Mouse (Mus musculus) small intestine, adult 2 months (tissue): ENCODE results near the gene Kera. TPM values are rescaled to one million over a fixed set of nuclear protein-coding genes. Genes with fewer than 3 reads are reported as not detected.

Source experiments
- H3K27ac ChIP-seq: fragments of 200-500 bp; 2 replicates; pipeline ENCODE4 v1.5.1; 2012; ENCODE audit warnings: low read depth, low read length, control low read depth, inconsistent platforms; ENCODE audit not compliant: insufficient read depth
- H3K27me3 ChIP-seq: fragments of 200-500 bp; 2 replicates; pipeline ENCODE4 v1.6.1; 2012; ENCODE audit warnings: mild to moderate bottlenecking, moderate library complexity, low read length, inconsistent platforms; ENCODE audit not compliant: control insufficient read depth, insufficient read depth
- H3K36me3 ChIP-seq: fragments of 200-500 bp; 2 replicates; pipeline ENCODE4 v1.6.1; 2012; ENCODE audit warnings: mild to moderate bottlenecking, low read length, control low read depth, inconsistent platforms; ENCODE audit not compliant: control insufficient read depth, insufficient read depth
- H3K4me1 ChIP-seq: fragments of 200-500 bp; 2 replicates; pipeline ENCODE4 v1.6.1; 2012; ENCODE audit warnings: low read length, inconsistent platforms, mixed read lengths; ENCODE audit not compliant: control insufficient read depth, insufficient read depth, insufficient read length
- H3K4me3 ChIP-seq: fragments of 200-500 bp; 2 replicates; pipeline ENCODE4 v1.5.1; 2012; ENCODE audit warnings: low read depth, mild to moderate bottlenecking, control low read depth, inconsistent platforms, low read length, moderate library complexity
- CTCF ChIP-seq: fragments of 200-500 bp; IDR thresholded peaks from 2 replicates; pipeline ENCODE4 v1.5.1; 2012; ENCODE audit warnings: low read depth, mild to moderate bottlenecking, control low read depth, inconsistent platforms, low read length, moderate library complexity, mixed read lengths; ENCODE audit not compliant: insufficient replicate concordance, insufficient read length; ENCODE audit errors: extremely low read depth
- POLR2A ChIP-seq: fragments of 200-500 bp; IDR thresholded peaks from 2 replicates; pipeline ENCODE4 v1.6.1; 2012; ENCODE audit warnings: low read depth, mild to moderate bottlenecking, control low read depth, inconsistent platforms, low read length, moderate library complexity
- WGBS: fragments of 180-500 bp; shearing (Covaris S2); methylation state at CpG from one replicate; pipeline ENCODE4 v1.1.7; 2018; 5-methylcytosine and 5-hydroxymethylcytosine counted together
- polyA plus RNA-seq: library from polyadenylated mRNA; depleted of rRNA; stranded (reverse); fragments of >200 nt; gene quantifications from 2 replicates; pipeline ENCODE4 v1.2.3, GENCODE M21; 2012

The Kera gene
- polyA plus RNA-seq, 1 experiment: not detected

GRCm38 (mm10) chr10:97591036-97591435, 15.6 kb upstream of the Kera start:
- no peak for TF ChIP-seq POLR2A
- TF ChIP-seq CTCF: no peak
- Histone ChIP-seq H3K27me3 (no peaks in the 10 kb centered on the region), H3K4me3 (no peak overlapping the region), H3K36me3 (no peaks in the 10 kb centered on the region), H3K27ac (no peak overlapping the region), H3K4me1 (no peaks in the 10 kb centered on the region)
- 38% methylated on average over 3 of the region's 3 CpGs for WGBS

GRCm38 (mm10) chr10:97591685-97592084, 15.0 kb upstream of the Kera start:
- Histone ChIP-seq H3K4me1 (no peaks in the 10 kb centered on the region), H3K27me3 (no peaks in the 10 kb centered on the region), H3K4me3 (no peak overlapping the region), H3K36me3 (no peaks in the 10 kb centered on the region), H3K27ac (no peak overlapping the region)
- no peak for TF ChIP-seq POLR2A
- TF ChIP-seq CTCF: no peak
- WGBS: 72% methylated on average over 3 of the region's 3 CpGs

GRCm38 (mm10) chr10:97595680-97596079, 11.0 kb upstream of the Kera start:
- Histone ChIP-seq H3K4me1 (no peaks in the 10 kb centered on the region), H3K36me3 (no peaks in the 10 kb centered on the region), H3K4me3 (no peak overlapping the region), H3K27me3 (no peaks in the 10 kb centered on the region), H3K27ac (no peak overlapping the region)
- TF ChIP-seq CTCF (no peak), POLR2A (no peak)
- WGBS: 83% methylated on average over 1 of the region's 1 CpGs

GRCm38 (mm10) chr10:97601744-97602143, 4.9 kb upstream of the Kera start:
- no peaks in the 10 kb centered on the region for H3K27me3 ChIP-seq
- WGBS: 71% methylated on average over 4 of the region's 4 CpGs
- H3K36me3 ChIP-seq: no peaks in the 10 kb centered on the region
- H3K4me3 ChIP-seq: no peak overlapping the region
- no peak overlapping the region for H3K27ac ChIP-seq
- TF ChIP-seq CTCF (no peak), POLR2A (no peak)
- no peaks in the 10 kb centered on the region for H3K4me1 ChIP-seq

- Histone ChIP-seq H3K4me3 (no peak overlapping the region), H3K36me3 (no peaks in the 10 kb centered on the region), H3K4me1 (no peaks in the 10 kb centered on the region), H3K27ac (no peak overlapping the region), H3K27me3 (no peaks in the 10 kb centered on the region)
- TF ChIP-seq CTCF: no peak
- no peak for TF ChIP-seq POLR2A
Measured at GRCm38 (mm10) chr10:97603256-97603655, 3.4 kb upstream of the Kera start.

- no peaks in the 10 kb centered on the region for H3K4me1 ChIP-seq
- TF ChIP-seq CTCF (no peak), POLR2A (no peak)
- no peaks in the 10 kb centered on the region for H3K36me3 ChIP-seq
- no peak overlapping the region for H3K27ac ChIP-seq
- WGBS: 93% methylated on average over 1 of the region's 1 CpGs
- no peak overlapping the region for H3K4me3 ChIP-seq
- H3K27me3 ChIP-seq: no peaks in the 10 kb centered on the region
Measured at GRCm38 (mm10) chr10:97622328-97622727, 15.6 kb downstream of the Kera start.

- H3K27ac ChIP-seq: no peak overlapping the region
Measured at GRCm38 (mm10) chr10:97624381-97624780, 17.7 kb downstream of the Kera start.

GRCm38 (mm10) chr10:97625116-97625515, 18.4 kb downstream of the Kera start:
- H3K27ac ChIP-seq: no peak overlapping the region
- no peak for TF ChIP-seq CTCF
- TF ChIP-seq POLR2A: no peak
- no peaks in the 10 kb centered on the region for H3K27me3 ChIP-seq
- 44% methylated on average over 4 of the region's 4 CpGs for WGBS
- no peaks in the 10 kb centered on the region for H3K36me3 ChIP-seq
- H3K4me3 ChIP-seq: no peak overlapping the region
- no peaks in the 10 kb centered on the region for H3K4me1 ChIP-seq

More at GRCm38 (mm10) chr10:97624381-97624780, 17.7 kb downstream of the Kera start:
- WGBS: 63% methylated on average over 2 of the region's 2 CpGs
- H3K36me3 ChIP-seq: no peaks in the 10 kb centered on the region
- H3K27me3 ChIP-seq: no peaks in the 10 kb centered on the region
- H3K4me1 ChIP-seq: no peaks in the 10 kb centered on the region
- TF ChIP-seq POLR2A (no peak), CTCF (no peak)
- no peak overlapping the region for H3K4me3 ChIP-seq
